In the genomic region with DNA sequence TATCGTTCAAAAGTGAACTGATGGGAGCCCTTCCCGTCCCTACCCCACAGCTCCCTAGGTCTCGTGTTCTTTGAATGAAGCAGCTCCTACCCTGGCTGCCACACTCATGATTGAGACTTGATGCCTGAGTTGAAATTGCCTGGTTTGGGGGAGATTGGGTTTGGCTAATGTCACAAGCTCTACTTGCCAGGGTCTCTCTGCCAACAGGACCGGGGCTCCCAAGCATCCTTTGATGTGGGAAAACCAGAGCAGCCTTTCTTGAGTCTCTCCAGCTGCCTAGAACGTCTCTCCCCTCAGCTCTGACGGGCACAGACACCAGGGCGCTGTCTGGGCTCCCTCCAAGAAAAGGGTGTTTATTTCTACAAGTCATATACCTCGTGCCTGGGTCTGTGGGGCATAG, we compare ENCODE assay signal across 15 mouse cellular contexts.
"Had no signal": no experiment of that assay in that cellular context is flagged by ENCODE, and none has a peak within 500 bp of the region (broad histone marks: within the 10 kb centered on the region; RNA-seq: fewer than 3 reads in every experiment).

No protein-coding gene starts in this region.

- H3K9ac ChIP-seq: liver, embryonic 13.5 days had no signal

- H3K4me3 ChIP-seq: liver, embryonic 13.5 days had no signal

- H3K4me2 ChIP-seq: liver, embryonic 13.5 days; midbrain, embryonic 11.5 days had no signal

- H3K27ac ChIP-seq: kidney, postnatal 0 days; liver, embryonic 13.5 days; stomach, postnatal 0 days had no signal

- H3K9me3 ChIP-seq: liver, embryonic 13.5 days had no signal

- ATAC-seq: intestine, postnatal 0 days had no signal

- DNase-seq: kidney, adult 2 months; kidney, postnatal 25 days; liver, embryonic 13.5 days; lung, adult 2 months; lung, postnatal 14 days; lung, postnatal 4 days; midbrain, embryonic 14.5 days; right cerebral cortex, postnatal 14 days; spleen, adult 18-20 months; thymus, adult 2 months; thymus, postnatal 25 days had no signal

- H3K27me3 ChIP-seq: liver, embryonic 13.5 days had no signal
